Mouse (Mus musculus) ES-E14 (cell line): ENCODE results near the gene Rasal3. TPM values are rescaled to one million over a fixed set of nuclear protein-coding genes. Genes with fewer than 3 reads are reported as not detected.

Experiments
- DNase-seq: peaks from one replicate; pipeline ENCODE4 v3.0.0-alpha.2; 2013; ENCODE audit warnings: low read depth, low spot score
- H3K27ac ChIP-seq: 2 replicates; pipeline ENCODE4 v1.5.1; 2012; ENCODE audit warnings: low read depth, mild to moderate bottlenecking, low read length, moderate library complexity, mixed read lengths; ENCODE audit not compliant: poor library complexity, insufficient read depth, severe bottlenecking
- H3K36me3 ChIP-seq: 2 replicates; pipeline ENCODE4 v1.6.1; 2012; ENCODE audit warnings: mild to moderate bottlenecking, low read length, moderate library complexity, mixed read lengths; ENCODE audit not compliant: control insufficient read depth, poor library complexity, insufficient read depth, severe bottlenecking
- H3K4me1 ChIP-seq, 2 experiments: fragments of 150-350 bp in 1 of 2; sonication (generic) in 1 of 2; 2 replicates each; pipeline ENCODE4 v1.6.1; 2012; ENCODE audit warnings: low read length in 2 of 2, mild to moderate bottlenecking in 1 of 2, mixed read lengths in 1 of 2; ENCODE audit not compliant: control insufficient read depth in 2 of 2, insufficient read depth in 2 of 2, poor library complexity in 1 of 2
- H3K4me3 ChIP-seq, 2 experiments: fragments of 150-350 bp in 1 of 2; sonication (generic) in 1 of 2; 2 replicates each; pipeline ENCODE4 v1.5.1; 2012; ENCODE audit warnings: low read length in 2 of 2, low read depth in 1 of 2, mild to moderate bottlenecking in 1 of 2, mixed read lengths in 1 of 2; ENCODE audit not compliant: insufficient read depth in 1 of 2, poor library complexity in 1 of 2, severe bottlenecking in 1 of 2
- H3K9ac ChIP-seq: 2 replicates; pipeline ENCODE4 v1.6.1; 2012; ENCODE audit warnings: low read depth, mild to moderate bottlenecking, low read length, mixed read lengths; ENCODE audit not compliant: poor library complexity, insufficient read depth, severe bottlenecking
- H3K9me3 ChIP-seq: fragments of 150-350 bp; sonication (generic); 2 replicates; pipeline ENCODE4 v1.6.1; 2012; ENCODE audit warnings: low read depth, mild to moderate bottlenecking, low read length; ENCODE audit not compliant: control insufficient read depth, insufficient read depth
- CHD2 ChIP-seq: IDR thresholded peaks from 2 replicates; pipeline ENCODE4 v1.6.1; 2014; ENCODE audit warnings: mild to moderate bottlenecking, low read depth, low read length, inconsistent platforms
- HCFC1 ChIP-seq: IDR thresholded peaks from 2 replicates; pipeline ENCODE4 v1.6.1; 2012; ENCODE audit warnings: low read length, inconsistent platforms, borderline replicate concordance; ENCODE audit not compliant: insufficient read depth
- MAFK ChIP-seq: IDR thresholded peaks from 2 replicates; pipeline ENCODE4 v1.6.1; 2014; ENCODE audit warnings: mild to moderate bottlenecking, low read depth, low read length, inconsistent platforms; ENCODE audit not compliant: insufficient read depth
- ZC3H11A ChIP-seq: IDR thresholded peaks from 2 replicates; pipeline ENCODE4 v1.6.1; 2012; ENCODE audit warnings: low read depth, mild to moderate bottlenecking, inconsistent platforms, low read length, borderline replicate concordance
- ZNF384 ChIP-seq: IDR thresholded peaks from 2 replicates; pipeline ENCODE4 v1.6.1; 2012; ENCODE audit warnings: low read depth, low read length, inconsistent platforms
- in situ Hi-C, 2 experiments: fragments of 600-800 bp; cut with MboI; formaldehyde crosslinking; loops; one replicate each; pipeline ENCODE4 v1.15.1; 2025; ENCODE audit warnings: low sequenced_read_pairs in 2 of 2, inconsistent platforms in 1 of 2; ENCODE audit not compliant: unreplicated experiment in 2 of 2
- total RNA-seq: library from RNA; depleted of rRNA; stranded (reverse); fragments of 300-350 nt; gene quantifications from 2 replicates; pipeline ENCODE4 v1.2.3, GENCODE M21; 2012

Rasal3 gene
- total RNA-seq, 1 experiment = 0.76 TPM

GRCm38 (mm10) chr17:32402011-32402778, 1.2 kb downstream of the Rasal3 start:
- in situ Hi-C loops = no loop called here
- no peak overlapping the region for H3K4me3 ChIP-seq

GRCm38 (mm10) chr17:32396266-32396665, 7.1 kb downstream of the Rasal3 start:
- peak overlapping the region; percentile 23 for H3K9ac ChIP-seq
- DNase-seq = no peak
- no peaks in the 10 kb centered on the region for H3K4me1 ChIP-seq
- H3K9me3 ChIP-seq = no peaks in the 10 kb centered on the region
- TF ChIP-seq CHD2 = no peak
- TF ChIP-seq MAFK = no peak
- TF ChIP-seq ZC3H11A = no peak
- no peak for TF ChIP-seq HCFC1
- no peak for TF ChIP-seq ZNF384
- H3K4me3 ChIP-seq = peak overlapping the region; percentile 51 to 58
- H3K36me3 ChIP-seq = no peaks in the 10 kb centered on the region
- in situ Hi-C loops = no loop called here
- H3K27ac ChIP-seq = no peak overlapping the region

More at GRCm38 (mm10) chr17:32402011-32402778, 1.2 kb downstream of the Rasal3 start:
- no peak for DNase-seq
- TF ChIP-seq ZNF384 (no peak), MAFK (no peak), CHD2 (no peak), ZC3H11A (no peak)
- Histone ChIP-seq H3K9me3 (no peaks in the 10 kb centered on the region), H3K4me1 (no peaks in the 10 kb centered on the region), H3K27ac (no peak overlapping the region), H3K36me3 (no peaks in the 10 kb centered on the region), H3K9ac (no peak overlapping the region)

- in situ Hi-C loops = no loop called here
- H3K36me3 ChIP-seq = no peaks in the 10 kb centered on the region
- no peak for TF ChIP-seq MAFK
- no peak for TF ChIP-seq ZC3H11A
- no peak for TF ChIP-seq ZNF384
- TF ChIP-seq HCFC1 = no peak
- TF ChIP-seq CHD2 = no peak
- no peak overlapping the region for H3K27ac ChIP-seq
- H3K9me3 ChIP-seq = no peaks in the 10 kb centered on the region
- no peak overlapping the region for H3K4me3 ChIP-seq
- no peaks in the 10 kb centered on the region; a peak in 1 of 4 replicates for H3K4me1 ChIP-seq
- H3K9ac ChIP-seq = no peak overlapping the region
- DNase-seq = no peak
These were observed 9.4 kb downstream of the Rasal3 start for GRCm38 (mm10) chr17:32393944-32394343.

- peak within 1 kb of the TSS; percentile 94 to 96 for H3K4me3 ChIP-seq
- TF ChIP-seq HCFC1 (peak; percentile 86), ZC3H11A (no peak), CHD2 (no peak), MAFK (no peak)
- no peaks in the 10 kb centered on the region for H3K36me3 ChIP-seq
- in situ Hi-C loops = no loop called here
- peak; percentile 72 for DNase-seq
- peak within 1 kb of the TSS; percentile 70; the same call in 1 of the 2 replicates for H3K27ac ChIP-seq
- H3K9me3 ChIP-seq = no peaks in the 10 kb centered on the region
- H3K4me1 ChIP-seq = peaks cover 0 to 4% of the 10 kb centered on the region in 2 experiments; a peak in 3 of 4 replicates
- H3K9ac ChIP-seq = peak within 1 kb of the TSS; percentile 90
These were observed 14.2 kb downstream of the Rasal3 start, which contains the start of gene Wiz for GRCm38 (mm10) chr17:32389101-32389659. Gene Wiz (minus strand): TSS chr17:32389439.
